Comparison of ENCODE assay signal across 24 mouse cellular contexts in genomic region chr10:82382992-82383391, GRCm38 (mm10). TPM values are rescaled to one million over a fixed set of nuclear protein-coding genes. Genes with fewer than 3 reads are reported as not detected.
DNase-seq lines count a peak whose midpoint lies in the region; ATAC-seq lines count a peak whose summit lies in the region.
"Had no signal": no experiment of that assay in that cellular context is flagged by ENCODE, and none has a peak within 500 bp of the region (broad histone marks: within the 10 kb centered on the region; RNA-seq: fewer than 3 reads in every experiment).

No protein-coding gene starts in this region.

- ATAC-seq in heart, embryonic 11.5 days (replicated peaks; ENCODE audit: insufficient number of reproducible peaks, low FRiP score, low TSS enrichment), result no peak
- ATAC-seq: activated CD4-positive, CD25-positive, alpha-beta regulatory T cell, adult 4 months; CD4-positive, CD25-positive, alpha-beta regulatory T cell, adult 4 months; Patski had no signal

- H3K27me3 ChIP-seq in heart, embryonic 11.5 days (ENCODE audit: control insufficient read depth, insufficient read depth, low read length), result no peaks in the 10 kb centered on the region
- H3K27me3 ChIP-seq: CH12.LX, Patski had no signal

- H3K9ac ChIP-seq in heart, embryonic 11.5 days (ENCODE audit: low read depth, low read length), result no peak overlapping the region

- WGBS in heart, embryonic 11.5 days (ENCODE audit: insufficient replicate concordance), result 84% methylated on average over 1 of the region's 1 CpGs

- H3K4me3 ChIP-seq in heart, embryonic 11.5 days (ENCODE audit: low read depth, low read length), result no peak overlapping the region

- no peak overlapping the region for H3K4me2 ChIP-seq in heart, embryonic 11.5 days

- no peaks in the 10 kb centered on the region for H3K4me1 ChIP-seq in heart, embryonic 11.5 days (ENCODE audit: control insufficient read depth, insufficient read depth, low read length)

- no peak overlapping the region for H3K27ac ChIP-seq in heart, embryonic 11.5 days (ENCODE audit: low read depth, low read length)

- H3K9me3 ChIP-seq in heart, embryonic 11.5 days (replicated peaks; ENCODE audit: control insufficient read depth, low read length), result peaks cover 9% of the 10 kb centered on the region

- peak; percentile 36 for DNase-seq in ES-CJ7 (ENCODE audit: low read depth, low spot score)
- peak; percentile 63 for DNase-seq in R1 (ENCODE audit: low read depth, low spot score)
- peak; percentile 43 for DNase-seq in ZHBTc4 (ENCODE audit: low read depth, low spot score)
- DNase-seq in lung, adult 18-20 months, result no peak
- no peak for DNase-seq in heart, adult 8-10 months (ENCODE audit: low spot score)
- DNase-seq: adrenal gland, adult 2 months; adrenal gland, adult 8-10 months; adrenal gland, postnatal 10 days; adrenal gland, postnatal 14 days; adrenal gland, postnatal 25 days; adrenal gland, postnatal 36 days; B cell, adult 2 months; cerebellum, adult 11 months; cerebellum, adult 11-12 months; cerebellum, adult 18-20 months; cerebellum, adult 2 months; cerebellum, adult 8-10 months; cerebellum, adult 9-10 months had no signal

- H3K36me3 ChIP-seq in heart, embryonic 11.5 days (ENCODE audit: control insufficient read depth, insufficient read depth, low read length), result peaks cover 2% of the 10 kb centered on the region; the same call in 1 of the 2 replicates
- H3K36me3 ChIP-seq: G1E had no signal

RNA-seq across cellular contexts. Expression of gene Gm4924, which starts 28.9 kb away (rescaled TPM):
- 5.4 and 6.1 TPM in 2 replicates for polyA plus RNA-seq in heart, embryonic 11.5 days (2014; fragmentation: Nextera tagmentation; extraction: Ambion mirVana)
- total RNA-seq in heart, adult 8-10 months (2022), result 1 to 10 TPM; 2.2 to 3.3 (median 3.1) TPM

Comparison
In these comparisons a context has a peak if more than half of its experiments do, and no peak if none do; other contexts are left out.
1. DNase-seq: peak in ES-CJ7 (single experiment), R1 (single experiment) and ZHBTc4 (single experiment); none in lung, adult 18-20 months (0 of 2) and heart, adult 8-10 months (single experiment).